Mouse (Mus musculus): ENCODE results near the gene Rab26. TPM values are rescaled to one million over a fixed set of nuclear protein-coding genes. Genes with fewer than 3 reads are reported as not detected.

Gene Rab26
- polyA plus RNA-seq, 2 experiments, result 3.0 to 4.1 TPM

DNA sequence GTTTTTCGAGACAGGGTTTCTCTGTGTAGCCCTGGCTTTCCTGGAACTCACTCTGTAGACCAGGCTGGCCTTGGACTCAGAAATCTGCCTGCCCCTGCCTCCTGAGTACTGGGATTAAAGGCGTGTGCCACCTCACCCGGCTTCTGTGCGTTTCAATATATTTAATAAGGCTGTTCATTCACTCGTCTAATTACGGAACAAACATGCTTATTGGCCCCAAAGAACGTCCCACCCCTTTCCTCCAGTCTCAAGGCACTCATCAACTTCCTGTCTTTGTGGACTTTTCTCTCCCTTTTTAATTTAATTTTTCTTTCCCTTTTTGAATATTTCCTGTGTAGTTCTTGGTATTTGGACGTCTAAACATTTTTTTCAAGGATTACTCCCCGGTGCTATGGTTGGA, 14.4 kb upstream of the Rab26 start:
- WGBS, result 20% methylated on average over 9 of the region's 9 CpGs
- no peak for DNase-seq (ENCODE audit: low spot score)
- H3K27me3 ChIP-seq (ENCODE audit: control insufficient read depth, insufficient read depth, low read length), result no peaks in the 10 kb centered on the region

DNA sequence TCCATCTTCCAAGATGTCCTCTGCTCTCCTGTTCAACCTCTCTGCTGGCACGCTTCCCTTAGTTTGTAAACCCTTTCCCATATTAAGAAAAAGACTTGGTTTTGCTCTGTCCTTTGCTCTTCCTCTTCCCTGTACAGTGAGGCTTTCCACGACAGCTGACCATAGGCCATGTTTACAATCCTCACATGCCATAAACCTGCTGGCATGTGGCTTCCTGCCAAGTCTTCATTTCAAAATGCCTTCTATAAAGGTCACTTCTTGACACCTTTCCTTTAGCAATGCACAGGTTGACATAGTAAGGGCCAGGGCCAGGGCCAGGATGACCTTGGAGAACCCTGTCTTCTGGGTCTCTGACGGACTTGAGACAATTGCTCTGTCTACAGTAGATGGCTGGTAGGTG, 12.2 kb upstream of the Rab26 start:
- peaks cover 8% of the 10 kb centered on the region for H3K4me1 ChIP-seq (ENCODE audit: control insufficient read depth, insufficient read depth, low read length)
- H3K9me3 ChIP-seq (ENCODE audit: control insufficient read depth, low read length), result no peaks in the 10 kb centered on the region
- DNase-seq (ENCODE audit: low spot score) (no peak), ATAC-seq (ENCODE audit: low FRiP score, low read depth) (no peak)
- no peak overlapping the region for H3K27ac ChIP-seq (replicated peaks; ENCODE audit: low read depth, low read length)
- H3K27me3 ChIP-seq (ENCODE audit: control insufficient read depth, insufficient read depth, low read length), result no peaks in the 10 kb centered on the region
- 70% methylated on average over 3 of the region's 3 CpGs for WGBS
- H3K9ac ChIP-seq (ENCODE audit: low read depth, low read length, severe bottlenecking), result no peak overlapping the region
- no peak overlapping the region for H3K4me3 ChIP-seq (replicated peaks; ENCODE audit: low read length)
- TF ChIP-seq POLR2A (IDR thresholded peaks at IDR 0.05; ENCODE audit: borderline replicate concordance, extremely low read depth, insufficient read depth, insufficient read length), result no peak
- no peak overlapping the region for H3K4me2 ChIP-seq (replicated peaks; ENCODE audit: low read depth, low read length, severe bottlenecking)
- H3K36me3 ChIP-seq (ENCODE audit: control insufficient read depth, insufficient read depth, low read length), result no peaks in the 10 kb centered on the region

More for the DNA sequence above, 14.4 kb upstream of the Rab26 start:
- TF ChIP-seq POLR2A (IDR thresholded peaks at IDR 0.05; ENCODE audit: borderline replicate concordance, extremely low read depth, insufficient read depth, insufficient read length), result no peak
- no peak for ATAC-seq (ENCODE audit: low FRiP score, low read depth)
- Histone ChIP-seq H3K4me1 (ENCODE audit: control insufficient read depth, insufficient read depth, low read length) (peaks cover 19% of the 10 kb centered on the region), H3K4me2 (replicated peaks; ENCODE audit: low read depth, low read length, severe bottlenecking) (peak overlapping the region; percentile 85), H3K36me3 (ENCODE audit: control insufficient read depth, insufficient read depth, low read length) (no peaks in the 10 kb centered on the region), H3K9me3 (ENCODE audit: control insufficient read depth, low read length) (no peaks in the 10 kb centered on the region), H3K9ac (ENCODE audit: low read depth, low read length, severe bottlenecking) (no peak overlapping the region; the same call in 1 of the 2 replicates), H3K4me3 (replicated peaks; ENCODE audit: low read length) (peak overlapping the region; percentile 69), H3K27ac (replicated peaks; ENCODE audit: low read depth, low read length) (no peak overlapping the region)

DNA sequence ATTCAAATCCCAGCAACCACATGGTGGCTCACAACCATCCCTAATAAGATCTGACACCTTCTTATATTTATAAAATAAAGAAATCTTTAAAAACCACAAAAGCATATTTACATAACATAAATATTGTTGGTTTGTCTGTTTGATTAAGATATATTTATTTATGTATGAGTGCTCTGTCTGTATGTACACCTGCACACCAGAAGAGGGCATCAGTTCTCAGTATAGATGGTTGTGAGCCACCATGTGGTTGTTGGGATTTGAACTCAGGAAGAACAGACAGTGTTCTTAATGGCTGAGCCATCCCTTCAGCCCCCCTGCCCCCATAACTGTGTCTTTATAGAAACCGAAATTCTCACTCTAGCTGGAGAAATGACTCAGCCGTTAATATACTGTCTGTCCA, 11.2 kb upstream of the Rab26 start:
- Histone ChIP-seq H3K9ac (ENCODE audit: low read depth, low read length, severe bottlenecking) (no peak overlapping the region), H3K36me3 (ENCODE audit: control insufficient read depth, insufficient read depth, low read length) (no peaks in the 10 kb centered on the region), H3K27ac (replicated peaks; ENCODE audit: low read depth, low read length) (no peak overlapping the region), H3K27me3 (ENCODE audit: control insufficient read depth, insufficient read depth, low read length) (no peaks in the 10 kb centered on the region), H3K4me1 (ENCODE audit: control insufficient read depth, insufficient read depth, low read length) (peaks cover 4% of the 10 kb centered on the region; the same call in 1 of the 2 replicates), H3K4me2 (replicated peaks; ENCODE audit: low read depth, low read length, severe bottlenecking) (no peak overlapping the region), H3K4me3 (replicated peaks; ENCODE audit: low read length) (no peak overlapping the region), H3K9me3 (ENCODE audit: control insufficient read depth, low read length) (no peaks in the 10 kb centered on the region)
- 79% methylated on average over 2 of the region's 2 CpGs for WGBS
- TF ChIP-seq POLR2A (IDR thresholded peaks at IDR 0.05; ENCODE audit: borderline replicate concordance, extremely low read depth, insufficient read depth, insufficient read length), result no peak
- ATAC-seq (ENCODE audit: low FRiP score, low read depth) (no peak), DNase-seq (ENCODE audit: low spot score) (no peak)

DNA sequence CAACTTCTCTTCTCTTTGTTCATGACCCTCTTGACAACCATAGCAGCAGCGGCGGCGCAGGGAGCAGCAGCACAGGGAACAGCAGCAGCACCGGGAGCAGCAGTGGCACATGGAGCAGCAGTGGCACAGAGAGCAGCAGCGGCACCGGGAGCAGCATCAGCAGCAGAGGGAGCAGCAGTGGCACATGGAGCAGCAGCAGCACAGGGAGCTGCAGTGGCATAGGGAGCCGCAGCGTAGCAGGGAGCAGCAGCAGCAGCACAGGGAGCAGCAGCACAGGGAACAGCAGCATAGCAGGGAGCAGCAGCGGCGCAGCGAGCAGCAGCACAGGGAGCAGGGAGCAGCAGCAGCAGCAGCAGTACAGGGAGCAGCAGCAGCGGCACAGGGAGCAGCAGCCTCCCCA, 10.6 kb upstream of the Rab26 start:
- 0 out of 2 replicates have a peak overlapping the region, but pooled peaks have one; percentile 3 for H3K9ac ChIP-seq (ENCODE audit: low read depth, low read length, severe bottlenecking)
- peaks cover 4% of the 10 kb centered on the region; the same call in 1 of the 2 replicates for H3K4me1 ChIP-seq (ENCODE audit: control insufficient read depth, insufficient read depth, low read length)
- no peak overlapping the region for H3K27ac ChIP-seq (replicated peaks; ENCODE audit: low read depth, low read length)
- no peaks in the 10 kb centered on the region for H3K27me3 ChIP-seq (ENCODE audit: control insufficient read depth, insufficient read depth, low read length)
- no peaks in the 10 kb centered on the region for H3K36me3 ChIP-seq (ENCODE audit: control insufficient read depth, insufficient read depth, low read length)
- no peaks in the 10 kb centered on the region for H3K9me3 ChIP-seq (ENCODE audit: control insufficient read depth, low read length)
- H3K4me3 ChIP-seq (replicated peaks; ENCODE audit: low read length), result no peak overlapping the region
- 17% methylated on average over 11 of the region's 12 CpGs for WGBS
- no peak for TF ChIP-seq POLR2A (IDR thresholded peaks at IDR 0.05; ENCODE audit: borderline replicate concordance, extremely low read depth, insufficient read depth, insufficient read length)
- ATAC-seq (ENCODE audit: low FRiP score, low read depth) (no peak), DNase-seq (ENCODE audit: low spot score) (no peak)
- 0 out of 2 replicates have a peak overlapping the region, but pooled peaks have one; percentile 10 for H3K4me2 ChIP-seq (replicated peaks; ENCODE audit: low read depth, low read length, severe bottlenecking)

DNA sequence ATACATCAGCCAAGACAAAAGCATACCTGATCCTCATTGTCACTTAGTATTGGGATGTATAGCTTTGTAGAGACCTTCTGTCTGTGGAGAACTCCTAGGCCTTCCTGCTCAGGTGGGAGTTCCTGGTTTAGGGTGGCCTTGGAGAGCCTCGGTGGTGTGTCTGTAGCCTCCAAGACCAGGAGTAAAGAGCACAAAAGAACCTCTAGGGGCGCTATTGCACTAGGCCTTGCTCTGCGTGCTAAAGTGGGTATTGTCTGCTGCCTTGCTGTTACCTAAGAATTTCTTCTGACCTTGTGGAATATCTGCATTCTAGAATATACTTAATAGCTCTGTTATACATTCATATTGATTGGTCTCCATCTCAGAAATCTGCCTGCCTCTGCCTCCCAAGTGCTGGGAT, 6.4 kb upstream of the Rab26 start:
- peak; percentile 68 for DNase-seq (ENCODE audit: low spot score)
- Histone ChIP-seq H3K27ac (replicated peaks; ENCODE audit: low read depth, low read length) (no peak overlapping the region), H3K4me2 (replicated peaks; ENCODE audit: low read depth, low read length, severe bottlenecking) (no peak overlapping the region), H3K9me3 (ENCODE audit: control insufficient read depth, low read length) (no peaks in the 10 kb centered on the region), H3K27me3 (ENCODE audit: control insufficient read depth, insufficient read depth, low read length) (no peaks in the 10 kb centered on the region), H3K4me3 (replicated peaks; ENCODE audit: low read length) (no peak overlapping the region), H3K36me3 (ENCODE audit: control insufficient read depth, insufficient read depth, low read length) (no peaks in the 10 kb centered on the region), H3K9ac (ENCODE audit: low read depth, low read length, severe bottlenecking) (no peak overlapping the region), H3K4me1 (ENCODE audit: control insufficient read depth, insufficient read depth, low read length) (0 out of 2 replicates have a peak, but pooled peaks cover 3% of the 10 kb centered on the region)
- ATAC-seq (ENCODE audit: low FRiP score, low read depth), result peak; percentile 45; the same call in 1 of the 2 replicates
- WGBS, result 12% methylated on average over 3 of the region's 3 CpGs
- TF ChIP-seq POLR2A (IDR thresholded peaks at IDR 0.05; ENCODE audit: borderline replicate concordance, extremely low read depth, insufficient read depth, insufficient read length), result no peak
